Mouse (Mus musculus): ENCODE measurements around the gene Gpx2.

- TF ChIP-seq POLR2A (IDR thresholded peaks at IDR 0.05; ENCODE audit: insufficient read length, low read depth) (no peak), MYOD1 (IDR thresholded peaks at IDR 0.05; ENCODE audit: control insufficient read depth in 1 of 3, insufficient read length in 2 of 3, low read depth in 2 of 3) (no peak), E2F4 (IDR thresholded peaks at IDR 0.05; ENCODE audit: insufficient read depth) (no peak), MAX (IDR thresholded peaks at IDR 0.05; ENCODE audit: low read depth) (no peak), TCF3 (IDR thresholded peaks at IDR 0.05; ENCODE audit: insufficient read length, low read depth) (no peak), MYOG (IDR thresholded peaks at IDR 0.05; ENCODE audit: control insufficient read depth in 1 of 3, insufficient read depth in 1 of 3, insufficient read length in 2 of 3, low read depth in 2 of 3) (no peak), POLR2AphosphoS2 (IDR thresholded peaks at IDR 0.05; ENCODE audit: insufficient read length, low read depth) (no peak)
These were observed 22.8 kb upstream of the Gpx2 start for GRCm38 (mm10) chr12:76818120-76818519.
